Mouse (Mus musculus): ENCODE results near the gene Rgl1.
A peak's percentile ranks its signal among the peaks of the same experiment; 100 is the strongest.

DNA sequence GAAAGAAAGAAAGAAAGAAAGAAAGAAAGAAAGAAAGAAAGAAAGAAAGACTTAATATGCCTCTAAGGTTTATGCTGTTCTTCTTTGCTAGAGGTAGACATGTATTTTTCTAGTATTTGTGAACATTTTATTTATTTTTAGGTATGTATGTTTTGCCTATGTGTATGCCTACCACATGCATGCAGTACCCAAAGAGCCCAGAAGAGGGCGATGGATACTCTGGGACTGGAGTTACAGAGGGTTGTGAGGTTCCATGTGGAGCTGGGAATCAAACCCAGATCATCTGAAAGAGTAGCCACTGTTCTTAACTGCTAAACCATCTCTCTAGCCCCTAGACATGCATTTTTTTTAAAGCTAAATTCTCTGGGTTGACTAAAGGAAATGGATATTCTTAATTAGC, 147.8 kb downstream of the Rgl1 start:
- TF ChIP-seq NANOG (IDR thresholded peaks at IDR 0.05; ENCODE audit: borderline replicate concordance, low read length) (no peak), CTCF (conservative IDR thresholded peaks at IDR 0.05; ENCODE audit: low read length) (peak; percentile 76), POU5F1 (IDR thresholded peaks at IDR 0.05; ENCODE audit: borderline replicate concordance, low read length) (no peak)
